Mouse (Mus musculus): ENCODE data around the gene Lman1l. TPM values are rescaled to one million over a fixed set of nuclear protein-coding genes. Genes with fewer than 3 reads are reported as not detected.
A peak's percentile ranks its signal among the peaks of the same experiment; 100 is the strongest.

Gene Lman1l
- total RNA-seq, 2 experiments from 2014 or later = not detected

GRCm38 (mm10) chr9:57646551-57647103 lies 26.1 kb upstream of the Lman1l start:
- DNase-seq (ENCODE audit: low spot score in 2 of 2) = no peak

- DNase-seq (ENCODE audit: low spot score in 2 of 2) = peak; percentile 93 to 94
Measured at GRCm38 (mm10) chr9:57644944-57645893, 24.6 kb upstream of the Lman1l start.

GRCm38 (mm10) chr9:57644442-57644943 lies 23.9 kb upstream of the Lman1l start:
- DNase-seq (ENCODE audit: low spot score in 2 of 2) = no peak

DNA sequence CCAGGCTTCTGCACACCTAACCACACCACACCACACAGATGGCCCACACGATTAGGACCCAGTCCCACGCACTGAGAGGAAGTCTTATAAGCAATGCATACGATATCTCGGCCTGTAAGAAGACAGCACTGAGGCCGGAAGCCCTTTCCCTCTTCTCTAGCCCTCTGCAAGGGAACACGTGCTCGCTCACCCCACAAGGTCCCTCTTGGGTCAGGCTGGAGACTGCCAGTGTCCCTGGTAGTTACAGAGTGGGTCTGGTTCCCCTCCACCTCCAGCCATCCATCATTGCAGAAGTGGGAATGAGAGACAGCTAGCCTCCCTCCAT lies 23.2 kb upstream of the Lman1l start:
- DNase-seq (ENCODE audit: low spot score in 2 of 2) = no peak

GRCm38 (mm10) chr9:57643169-57643855 lies 22.7 kb upstream of the Lman1l start:
- DNase-seq (ENCODE audit: low spot score in 2 of 2) = no peak

DNA sequence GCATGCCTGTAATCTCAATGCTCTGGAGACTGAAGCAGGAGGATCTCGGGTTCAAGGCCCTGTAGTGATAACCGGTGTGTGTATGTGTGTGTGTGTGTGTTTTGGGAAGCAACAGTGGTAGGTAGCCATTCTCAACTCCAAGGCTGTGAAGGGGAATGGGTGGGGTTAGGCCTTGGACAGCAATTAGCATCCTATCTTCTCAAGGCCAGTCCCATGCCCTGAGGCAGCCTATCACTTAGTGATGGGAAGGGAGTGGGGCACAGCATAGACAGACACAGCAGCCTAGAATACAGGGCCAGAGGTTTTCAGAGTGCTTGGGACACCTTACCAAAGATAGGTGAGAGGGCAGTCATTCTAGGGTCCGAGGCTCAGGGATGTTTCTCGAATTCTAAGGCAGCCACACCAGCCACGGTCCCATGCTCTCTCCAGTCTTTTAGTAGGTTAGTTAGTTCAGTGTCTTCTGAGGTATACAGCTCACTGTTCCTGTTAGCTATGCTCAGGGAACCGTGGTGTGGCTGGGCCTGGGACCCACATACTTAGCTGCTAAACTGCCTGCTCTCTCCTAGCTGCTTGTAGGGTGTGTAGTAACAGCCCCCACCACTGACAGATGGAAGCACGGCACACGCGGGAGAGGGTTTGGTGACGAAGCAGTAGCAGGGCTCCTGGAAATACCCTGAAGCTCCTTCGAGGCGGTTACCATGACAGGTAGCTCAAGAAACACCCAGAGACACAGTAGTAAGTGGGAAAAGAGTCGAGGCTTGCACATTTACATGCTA lies 21.4 kb upstream of the Lman1l start:
- no peak for DNase-seq (ENCODE audit: low spot score in 2 of 2)

- DNase-seq (ENCODE audit: low spot score in 2 of 2) = no peak
Measured at GRCm38 (mm10) chr9:57641022-57641421, 20.4 kb upstream of the Lman1l start.

DNA sequence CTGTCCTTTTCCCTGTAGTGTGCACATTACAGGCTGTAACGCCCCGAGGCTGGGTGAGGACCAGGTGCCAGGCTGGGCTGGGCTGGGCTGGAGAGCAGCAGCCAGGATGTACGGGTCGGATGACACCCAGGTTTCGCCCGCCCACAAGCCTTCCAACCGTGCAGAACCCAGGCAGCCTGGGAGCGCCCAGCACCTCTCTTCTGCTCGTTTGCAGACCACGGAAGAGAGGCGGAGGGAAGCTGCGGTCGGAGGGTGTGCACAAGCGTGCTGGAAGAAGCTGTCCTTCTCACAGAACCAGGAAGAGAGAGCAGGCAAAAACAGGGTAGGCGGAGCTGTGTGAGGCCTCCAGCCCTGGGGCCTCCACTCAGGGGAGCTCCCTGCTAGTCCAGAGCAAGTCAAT lies 19.8 kb upstream of the Lman1l start:
- peak in 1 of 2 experiments; percentile 59 for DNase-seq (ENCODE audit: low spot score in 2 of 2)

- DNase-seq (ENCODE audit: low spot score in 2 of 2) = no peak
Measured at GRCm38 (mm10) chr9:57639661-57640328, 19.2 kb upstream of the Lman1l start.

DNA sequence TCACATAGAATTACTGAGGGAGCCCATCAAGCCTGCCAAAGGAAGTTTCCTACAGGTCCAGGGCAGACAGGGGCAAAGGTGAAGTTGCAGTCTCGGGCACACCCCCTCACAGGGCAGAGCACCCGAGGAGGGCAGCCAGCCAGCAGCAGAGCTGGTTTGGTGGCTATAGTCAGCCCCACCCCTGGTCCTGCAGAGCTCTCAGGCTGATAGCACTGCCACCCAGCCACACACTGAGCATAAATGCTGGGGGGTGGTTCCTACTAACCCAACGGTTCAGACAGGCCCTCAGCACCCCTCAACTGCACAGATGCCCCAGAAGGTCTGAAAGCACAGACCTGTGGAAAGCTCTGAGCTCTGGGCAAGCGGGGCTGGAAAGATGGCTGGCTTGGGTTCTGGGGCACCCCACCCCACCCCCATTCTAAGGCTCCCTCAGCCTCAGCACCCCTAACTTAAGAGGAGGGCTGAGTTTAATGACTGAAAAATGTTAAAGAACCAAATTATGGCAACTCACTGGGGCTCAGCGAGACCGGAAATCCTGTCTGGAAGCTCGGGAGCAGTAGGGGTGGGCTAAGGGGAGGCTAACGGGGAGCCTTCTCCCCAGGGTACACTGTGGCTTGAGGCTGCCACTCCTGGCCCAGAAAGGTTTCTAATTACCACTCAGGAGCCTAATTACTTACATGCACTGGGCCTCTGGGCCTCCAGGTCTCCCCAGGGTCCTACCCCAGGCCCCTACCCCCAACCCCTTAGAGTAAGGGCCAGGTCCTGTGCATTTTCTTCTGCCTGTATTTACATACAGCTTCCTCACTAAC lies 18.3 kb upstream of the Lman1l start:
- DNase-seq (ENCODE audit: low spot score in 2 of 2) = no peak

DNA sequence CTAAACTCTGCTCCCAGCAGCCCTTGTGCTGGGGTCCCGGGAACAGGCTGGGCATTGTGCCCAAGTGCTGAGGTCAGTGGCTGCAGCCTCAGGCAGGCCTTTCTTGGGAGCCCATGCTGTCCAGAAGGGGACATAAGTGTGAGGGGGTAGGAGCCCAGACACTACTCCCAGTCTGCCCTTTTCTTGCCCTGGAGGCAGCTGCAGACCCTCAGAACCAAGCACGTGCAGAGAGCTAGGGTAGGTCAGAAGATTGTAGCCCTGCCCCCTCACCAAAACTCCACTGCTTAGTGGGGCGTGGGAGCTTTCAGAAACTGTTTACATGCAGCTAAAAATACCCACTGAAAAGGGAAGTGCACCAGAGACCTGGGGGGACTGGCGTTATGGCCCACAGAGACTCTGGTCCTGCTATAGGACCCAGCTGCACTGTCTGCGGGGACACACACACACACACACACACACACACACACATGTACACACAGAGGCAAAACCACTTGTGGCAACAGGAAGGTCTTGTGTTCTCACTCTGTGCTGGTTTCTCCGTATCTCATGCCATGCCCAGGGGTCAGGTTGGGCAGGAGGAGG lies 17.3 kb upstream of the Lman1l start:
- peak; percentile 61 to 78 for DNase-seq (ENCODE audit: low spot score in 2 of 2)

- DNase-seq (ENCODE audit: low spot score in 2 of 2) = no peak
Measured at GRCm38 (mm10) chr9:57637272-57637671, 16.7 kb upstream of the Lman1l start.

DNA sequence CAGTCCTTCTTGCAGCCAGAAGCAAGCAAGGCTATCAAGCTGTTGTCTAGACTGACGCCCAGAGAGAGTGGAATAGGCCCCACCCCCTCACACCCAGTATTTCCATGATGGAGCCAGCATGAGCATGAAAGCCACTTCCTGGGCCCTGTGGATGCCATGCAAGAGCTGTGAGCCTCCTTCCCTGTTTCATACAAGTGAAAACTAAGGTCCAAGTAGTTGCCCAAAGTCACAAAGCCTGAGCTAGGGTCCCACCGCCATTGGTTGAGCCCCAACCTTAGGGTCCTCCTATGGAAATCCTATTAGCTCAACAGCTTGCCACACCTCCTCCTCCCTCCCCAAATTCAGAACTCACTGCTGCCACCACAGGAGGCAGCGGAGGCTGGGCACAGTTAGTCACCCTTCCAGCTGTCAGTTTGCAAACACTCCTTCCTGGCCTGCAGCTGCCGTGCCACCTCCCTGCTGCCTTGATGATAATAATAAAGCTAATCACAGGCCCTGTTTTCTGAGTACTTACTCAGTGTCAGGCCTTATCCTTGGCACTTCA lies 13.0 kb upstream of the Lman1l start:
- DNase-seq (ENCODE audit: low spot score in 2 of 2) = no peak

DNA sequence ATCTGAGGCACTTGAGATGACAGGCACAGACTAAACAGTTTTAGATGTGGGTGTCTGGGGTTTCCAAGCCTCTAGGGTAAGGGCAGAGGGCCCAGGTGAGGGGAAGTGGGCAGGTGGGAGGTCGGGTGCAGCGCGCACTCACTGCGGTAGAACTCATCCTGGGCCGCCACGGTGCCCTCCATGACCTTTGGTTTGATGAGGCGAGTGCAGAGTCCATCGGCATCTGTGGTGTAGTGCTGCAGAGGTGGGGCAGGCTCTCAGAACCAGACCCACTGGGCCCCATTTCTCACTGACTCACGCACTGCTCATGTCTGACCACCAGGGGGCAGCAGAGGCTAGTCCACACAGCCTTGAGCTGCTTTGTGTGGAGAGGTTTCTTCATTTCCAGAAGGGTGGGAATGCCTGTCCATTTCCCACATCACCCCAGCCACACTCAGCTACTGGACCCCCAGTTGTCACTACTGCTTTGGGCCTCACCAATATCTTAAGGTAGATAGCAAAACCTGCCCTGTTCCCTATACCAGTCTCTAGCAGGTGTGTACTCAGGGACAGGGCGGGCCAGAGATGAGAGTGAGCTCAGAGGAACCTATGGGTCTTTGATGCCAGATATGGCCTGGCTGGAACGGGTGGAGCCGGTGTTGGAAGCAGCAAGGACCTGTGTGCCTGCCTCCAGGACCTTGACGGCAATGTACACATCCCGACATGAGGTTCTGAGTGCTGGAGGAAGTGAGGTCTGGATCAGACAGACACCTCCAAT lies 8.7 kb upstream of the Lman1l start:
- DNase-seq (ENCODE audit: low spot score in 2 of 2) = peak; percentile 71 to 81

GRCm38 (mm10) chr9:57628717-57629116 lies 8.1 kb upstream of the Lman1l start:
- no peak for DNase-seq (ENCODE audit: low spot score in 2 of 2)

DNA sequence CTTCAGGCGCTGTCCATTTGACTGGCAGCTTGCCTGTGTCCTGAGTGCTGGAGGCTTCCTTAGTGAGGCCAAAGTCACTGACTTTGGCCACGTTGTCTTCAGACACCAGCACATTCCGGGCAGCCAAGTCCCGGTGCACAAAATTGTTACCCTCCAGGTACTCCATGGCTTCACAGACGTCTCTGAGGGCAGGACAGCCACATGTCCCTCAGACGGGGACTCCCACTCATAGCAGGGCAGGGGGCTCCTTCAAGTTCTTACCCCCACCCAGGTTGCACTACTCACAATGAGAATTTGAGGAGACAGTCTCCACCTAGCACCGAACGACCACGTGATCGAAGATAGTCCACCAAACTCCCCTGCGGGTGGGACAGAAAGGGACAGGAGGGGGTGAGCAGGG lies 7.3 kb upstream of the Lman1l start:
- no peak for DNase-seq (ENCODE audit: low spot score in 2 of 2)

GRCm38 (mm10) chr9:57627191-57627590 lies 6.6 kb upstream of the Lman1l start:
- no peak for DNase-seq (ENCODE audit: low spot score in 2 of 2)
